Mouse (Mus musculus): ENCODE results near the gene Efcc1.

GRCm38 (mm10) chr6:87784033-87784432 lies 53.4 kb downstream of the Efcc1 start:
- no peak for TF ChIP-seq MYOD1 (IDR thresholded peaks at IDR 0.05; ENCODE audit: control insufficient read depth, insufficient read length, low read depth)
- TF ChIP-seq USF1 (IDR thresholded peaks at IDR 0.05; ENCODE audit: low read depth), result no peak
- no peak for TF ChIP-seq CTCF (IDR thresholded peaks at IDR 0.05; ENCODE audit: control insufficient read depth, insufficient read depth, insufficient read length)
- TF ChIP-seq FOSL1 (IDR thresholded peaks at IDR 0.05; ENCODE audit: insufficient read depth, low read length, poor library complexity, severe bottlenecking), result no peak
- no peak for TF ChIP-seq MAX (IDR thresholded peaks at IDR 0.05)
- no peak for TF ChIP-seq CEBPB (IDR thresholded peaks at IDR 0.05; ENCODE audit: low read depth)
